Mouse (Mus musculus): ENCODE measurements at regions not wholly inside any gene's neighbourhood (a gene's known extent, or its start where the extent isn't known, plus 50 kb on each side); places are given as distances from the start of the nearest gene placed in this dataset.

DNA sequence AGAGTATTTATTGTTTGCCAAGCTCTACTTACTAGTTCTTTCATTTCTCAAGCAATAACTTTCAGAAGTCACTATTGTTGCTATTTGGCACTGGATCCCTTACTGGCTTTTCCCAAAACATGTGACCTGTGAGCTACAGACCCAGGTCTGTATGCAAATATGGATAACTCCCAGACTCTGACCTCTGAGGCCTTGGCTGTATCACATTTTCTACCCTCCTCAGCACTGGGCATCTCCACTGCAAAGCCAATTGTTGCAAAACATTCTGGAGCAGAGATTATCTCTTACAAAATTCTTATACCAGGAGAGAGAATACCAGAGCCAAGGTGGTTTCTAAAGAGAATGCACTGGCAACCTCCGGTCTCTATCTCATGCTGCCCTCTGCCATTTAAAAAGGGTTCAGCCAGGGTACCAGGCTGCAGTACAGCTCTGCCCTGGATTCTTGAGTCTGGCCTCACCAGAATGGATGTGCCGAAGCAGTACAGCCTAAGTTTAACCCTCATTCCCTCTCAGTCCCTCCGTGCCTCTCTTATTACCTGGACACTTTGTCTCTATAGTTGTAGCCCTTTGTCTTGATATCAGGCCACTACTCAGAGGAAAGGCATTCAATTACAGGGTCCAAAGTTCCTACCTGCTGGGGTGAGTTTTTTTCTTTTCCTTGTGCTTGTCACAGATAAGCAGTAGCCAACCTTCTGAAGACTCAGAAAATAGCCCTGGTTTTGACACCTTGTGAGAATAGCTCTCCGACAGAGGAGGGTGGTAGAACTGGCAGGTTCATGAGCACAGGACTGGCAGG, 101.2 kb upstream of the Vwc2 start:
- 91% methylated on average over 4 of the region's 4 CpGs for WGBS

DNA sequence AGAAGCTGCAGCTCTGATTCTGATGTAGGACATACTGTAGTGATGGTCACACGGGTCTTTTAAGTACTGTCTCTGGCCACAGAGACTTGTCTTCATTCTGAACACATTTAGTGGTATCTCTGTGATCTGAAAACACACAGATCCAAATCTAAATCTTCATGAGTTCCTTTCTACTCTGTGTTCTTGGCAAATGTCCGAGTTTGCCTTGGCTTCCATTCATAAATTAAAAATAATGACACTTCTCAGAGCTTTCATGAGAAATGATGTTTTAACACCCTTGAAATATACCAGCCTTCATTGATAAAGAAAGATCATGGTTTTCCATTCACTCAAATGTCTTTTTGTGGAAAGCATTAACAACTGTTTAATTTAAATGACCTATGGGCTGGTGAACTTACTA, 100.4 kb upstream of the Vwc2 start:
- no peak overlapping the region for H3K4me2 ChIP-seq (ENCODE audit: low read length)
- 68% methylated on average over 2 of the region's 2 CpGs for WGBS
- DNase-seq (ENCODE audit: low spot score) (peak; percentile 52), ATAC-seq (no peak)
- H3K27ac ChIP-seq (ENCODE audit: low read depth, low read length): no peak overlapping the region
- H3K4me3 ChIP-seq (ENCODE audit: low read depth, low read length): no peak overlapping the region
- no peaks in the 10 kb centered on the region for H3K4me1 ChIP-seq (ENCODE audit: control insufficient read depth, insufficient read depth, low read length)
- H3K36me3 ChIP-seq (ENCODE audit: control insufficient read depth, insufficient read depth, low read length): no peaks in the 10 kb centered on the region
- 0 out of 2 replicates have a peak, but pooled peaks cover 14% of the 10 kb centered on the region for H3K27me3 ChIP-seq (replicated peaks; ENCODE audit: control insufficient read depth, insufficient read depth, low read length)
- H3K9me3 ChIP-seq (replicated peaks; ENCODE audit: control insufficient read depth, low read length): no peaks in the 10 kb centered on the region
- no peak overlapping the region for H3K9ac ChIP-seq (ENCODE audit: low read length)

More for the DNA sequence above, 101.2 kb upstream of the Vwc2 start:
- DNase-seq (ENCODE audit: low spot score): no peak
- no peak overlapping the region for H3K4me2 ChIP-seq (ENCODE audit: low read length)
- no peak overlapping the region for H3K9ac ChIP-seq (ENCODE audit: low read length)
- no peak overlapping the region for H3K4me3 ChIP-seq (ENCODE audit: low read depth, low read length)
- no peak overlapping the region for H3K27ac ChIP-seq (ENCODE audit: low read depth, low read length)
- no peak for ATAC-seq
- no peaks in the 10 kb centered on the region for H3K36me3 ChIP-seq (ENCODE audit: control insufficient read depth, insufficient read depth, low read length)
- H3K4me1 ChIP-seq (ENCODE audit: control insufficient read depth, insufficient read depth, low read length): no peaks in the 10 kb centered on the region
- no peaks in the 10 kb centered on the region for H3K9me3 ChIP-seq (replicated peaks; ENCODE audit: control insufficient read depth, low read length)
- H3K27me3 ChIP-seq (replicated peaks; ENCODE audit: control insufficient read depth, insufficient read depth, low read length): 0 out of 2 replicates have a peak, but pooled peaks cover 14% of the 10 kb centered on the region

DNA sequence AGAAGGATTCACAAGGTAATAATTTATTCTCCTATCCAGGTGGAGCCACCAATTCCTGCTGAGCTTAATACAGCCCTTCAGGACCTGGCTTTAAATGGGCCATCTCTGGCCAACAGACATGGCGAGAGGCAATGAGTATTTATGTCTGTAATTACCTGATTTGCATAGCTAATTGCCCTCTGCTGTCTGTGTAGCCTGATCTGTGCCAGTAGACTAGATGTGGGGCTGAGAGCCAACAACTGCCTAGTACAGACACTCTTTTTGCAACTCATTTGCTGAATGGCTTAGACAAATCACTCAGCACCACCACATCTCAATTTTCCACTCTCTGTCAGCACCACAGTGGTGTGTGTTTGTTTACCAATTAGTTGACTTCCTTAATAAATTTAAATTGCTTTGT, 99.9 kb upstream of the Vwc2 start:
- ATAC-seq (peak; percentile 97), DNase-seq (ENCODE audit: low spot score) (peak; percentile 93)
- Histone ChIP-seq H3K9me3 (replicated peaks; ENCODE audit: control insufficient read depth, low read length) (no peaks in the 10 kb centered on the region), H3K4me2 (ENCODE audit: low read length) (no peak overlapping the region), H3K27me3 (replicated peaks; ENCODE audit: control insufficient read depth, insufficient read depth, low read length) (0 out of 2 replicates have a peak, but pooled peaks cover 14% of the 10 kb centered on the region), H3K9ac (ENCODE audit: low read length) (no peak overlapping the region), H3K27ac (ENCODE audit: low read depth, low read length) (no peak overlapping the region), H3K36me3 (ENCODE audit: control insufficient read depth, insufficient read depth, low read length) (no peaks in the 10 kb centered on the region), H3K4me3 (ENCODE audit: low read depth, low read length) (no peak overlapping the region), H3K4me1 (ENCODE audit: control insufficient read depth, insufficient read depth, low read length) (no peaks in the 10 kb centered on the region)
- WGBS: 6% methylated on average over 1 of the region's 1 CpGs

DNA sequence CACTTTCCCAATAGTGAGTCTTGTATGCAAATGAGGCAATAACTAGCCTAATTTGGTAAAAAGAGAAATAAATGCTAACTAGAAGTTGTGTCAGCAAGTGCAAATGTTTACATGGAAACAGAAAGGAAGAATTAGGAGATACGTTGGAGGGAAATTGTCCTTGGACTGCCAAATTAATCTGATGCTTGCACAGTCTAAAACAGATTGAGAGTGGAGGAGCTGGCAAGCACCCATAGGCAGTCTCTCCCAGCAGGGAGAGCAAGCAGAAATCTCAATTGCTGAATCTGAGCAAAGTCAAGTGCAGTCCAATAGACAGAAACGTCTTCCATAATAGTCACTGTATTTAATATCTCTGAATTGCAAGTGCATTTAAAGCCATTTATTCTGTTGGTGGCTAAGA, 99.5 kb upstream of the Vwc2 start:
- Histone ChIP-seq H3K4me1 (ENCODE audit: control insufficient read depth, insufficient read depth, low read length) (no peaks in the 10 kb centered on the region), H3K36me3 (ENCODE audit: control insufficient read depth, insufficient read depth, low read length) (no peaks in the 10 kb centered on the region), H3K27ac (ENCODE audit: low read depth, low read length) (no peak overlapping the region), H3K9ac (ENCODE audit: low read length) (no peak overlapping the region), H3K4me3 (ENCODE audit: low read depth, low read length) (no peak overlapping the region), H3K9me3 (replicated peaks; ENCODE audit: control insufficient read depth, low read length) (no peaks in the 10 kb centered on the region), H3K4me2 (ENCODE audit: low read length) (no peak overlapping the region), H3K27me3 (replicated peaks; ENCODE audit: control insufficient read depth, insufficient read depth, low read length) (0 out of 2 replicates have a peak, but pooled peaks cover 14% of the 10 kb centered on the region)
- WGBS: 23% methylated on average over 2 of the region's 2 CpGs
- ATAC-seq: peak; percentile 92
- peak; percentile 88 for DNase-seq (ENCODE audit: low spot score)

DNA sequence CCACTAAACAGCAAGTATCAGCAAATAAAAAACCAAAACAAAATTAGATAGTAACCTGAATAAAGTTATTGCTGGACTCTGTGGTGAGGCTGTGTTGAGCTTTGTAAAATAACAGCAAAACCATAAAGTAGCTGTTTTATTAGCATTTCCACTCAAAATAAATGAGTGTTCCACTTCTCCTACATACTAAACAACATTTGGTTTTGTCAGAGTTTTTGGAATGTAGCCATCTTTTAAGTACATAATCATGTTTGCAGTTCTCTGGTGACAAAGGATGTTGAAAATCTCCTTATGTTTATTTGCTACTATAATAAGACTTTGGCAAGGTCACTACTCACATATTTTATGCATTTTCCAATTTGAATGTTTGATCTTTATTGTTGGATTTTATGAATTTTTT, 85.2 kb upstream of the Vwc2 start:
- no peak overlapping the region for H3K4me2 ChIP-seq (ENCODE audit: low read length)
- H3K27me3 ChIP-seq (replicated peaks; ENCODE audit: control insufficient read depth, insufficient read depth, low read length): no peaks in the 10 kb centered on the region
- H3K4me1 ChIP-seq (ENCODE audit: control insufficient read depth, insufficient read depth, low read length): no peaks in the 10 kb centered on the region
- no peak overlapping the region for H3K9ac ChIP-seq (ENCODE audit: low read length)
- no peaks in the 10 kb centered on the region for H3K36me3 ChIP-seq (ENCODE audit: control insufficient read depth, insufficient read depth, low read length)
- no peaks in the 10 kb centered on the region for H3K9me3 ChIP-seq (replicated peaks; ENCODE audit: control insufficient read depth, low read length)
- H3K27ac ChIP-seq (ENCODE audit: low read depth, low read length): no peak overlapping the region
- ATAC-seq: no peak
- H3K4me3 ChIP-seq (ENCODE audit: low read depth, low read length): no peak overlapping the region
- DNase-seq (ENCODE audit: low spot score): peak; percentile 35
